Mouse (Mus musculus) midbrain, embryonic 11.5 days (tissue): ENCODE results near the gene Rbks. TPM values are rescaled to one million over a fixed set of nuclear protein-coding genes. Genes with fewer than 3 reads are reported as not detected.

Experiments
- ATAC-seq: fragments of 200-750 bp; cut with Nextera tagmentation; 2 replicates; pipeline ENCODE4 v1.8.0; 2017; ENCODE audit warnings: moderate TSS enrichment, moderate library complexity; ENCODE audit not compliant: low FRiP score
- DNase-seq: peaks from one replicate; pipeline ENCODE4 v3.0.0; 2015; ENCODE audit warnings: low spot score; ENCODE audit errors: missing footprints
- H3K27ac ChIP-seq: fragments of 300-500 bp; sonication (generic); 2 replicates; pipeline ENCODE4 v1.5.1; 2014; ENCODE audit warnings: low read depth, low read length
- H3K27me3 ChIP-seq: fragments of 300-500 bp; sonication (generic); 2 replicates; pipeline ENCODE4 v1.6.1; 2014; ENCODE audit warnings: mild to moderate bottlenecking, low read length, moderate library complexity, mixed read lengths; ENCODE audit not compliant: control insufficient read depth, insufficient read depth
- H3K36me3 ChIP-seq: fragments of 300-500 bp; sonication (generic); 2 replicates; pipeline ENCODE4 v1.6.1; 2014; ENCODE audit warnings: mild to moderate bottlenecking, low read length, moderate library complexity, mixed read lengths; ENCODE audit not compliant: control insufficient read depth, insufficient read depth
- H3K4me1 ChIP-seq: fragments of 300-500 bp; sonication (generic); 2 replicates; pipeline ENCODE4 v1.6.1; 2014; ENCODE audit warnings: low read length; ENCODE audit not compliant: control insufficient read depth, insufficient read depth
- H3K4me2 ChIP-seq: fragments of 300-500 bp; sonication (generic); 2 replicates; pipeline ENCODE4 v1.6.1; 2014; ENCODE audit warnings: mild to moderate bottlenecking, moderate library complexity
- H3K4me3 ChIP-seq: fragments of 300-500 bp; sonication (generic); 2 replicates; pipeline ENCODE4 v1.5.1; 2014; ENCODE audit warnings: low read depth, low read length
- H3K9ac ChIP-seq: fragments of 300-500 bp; sonication (generic); 2 replicates; pipeline ENCODE4 v1.6.1; 2014; ENCODE audit warnings: low read length
- H3K9me3 ChIP-seq: fragments of 300-500 bp; sonication (generic); 2 replicates; pipeline ENCODE4 v1.6.1; 2016; ENCODE audit warnings: low read length; ENCODE audit not compliant: control insufficient read depth
- WGBS: fragments of 180-500 bp; shearing (Covaris S2); extraction: QIAGEN DNeasy Blood & Tissue Kit; methylation state at CpG from one replicate; pipeline ENCODE4 v1.1.7; 2014; 5-methylcytosine and 5-hydroxymethylcytosine counted together
- polyA plus RNA-seq: library from polyadenylated mRNA; unstranded; fragments of >200 nt; fragmentation: Nextera tagmentation; extraction: Ambion mirVana; gene quantifications from 2 replicates; pipeline ENCODE4 v1.2.1, GENCODE M21; 2014

The Rbks gene
- polyA plus RNA-seq, 1 experiment from 2014 or later: 2.8 TPM

- Histone ChIP-seq H3K9me3 (no peaks in the 10 kb centered on the region), H3K27ac (no peak overlapping the region), H3K4me3 (no peak overlapping the region), H3K4me2 (no peak overlapping the region), H3K9ac (no peak overlapping the region), H3K27me3 (no peaks in the 10 kb centered on the region), H3K4me1 (no peaks in the 10 kb centered on the region), H3K36me3 (no peaks in the 10 kb centered on the region)
- no peak for DNase-seq
- ATAC-seq: no peak
- WGBS: 38% methylated on average over 1 of the region's 1 CpGs
Measured at GRCm38 (mm10) chr5:31666176-31666575, 31.3 kb downstream of the Rbks start.

DNA sequence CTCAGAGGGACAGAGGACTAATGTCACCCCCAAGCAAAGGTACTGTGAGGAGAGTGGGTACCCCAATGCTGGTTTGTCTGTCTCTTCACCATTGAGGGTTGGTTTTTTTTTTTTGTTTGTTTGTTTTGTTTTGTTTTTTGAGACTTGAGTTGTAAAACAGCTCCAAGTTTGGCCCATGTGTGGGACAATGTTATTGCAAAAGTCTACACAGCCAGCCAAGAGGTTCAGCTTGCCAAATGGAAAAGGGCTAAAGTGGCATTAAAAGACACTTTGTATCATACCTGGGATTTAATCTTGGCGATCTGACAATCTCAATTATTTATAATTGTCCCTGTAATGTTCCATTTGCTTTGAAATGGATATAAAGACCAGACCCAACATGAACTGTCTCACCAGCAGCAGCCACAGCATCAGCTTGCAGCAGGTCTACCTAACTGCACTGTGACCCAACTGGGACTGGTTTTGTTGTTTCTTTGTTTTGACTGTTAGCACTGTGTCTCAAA lies 41.7 kb downstream of the Rbks start:
- no peak overlapping the region for H3K9ac ChIP-seq
- ATAC-seq (no peak), DNase-seq (no peak)
- H3K36me3 ChIP-seq: no peaks in the 10 kb centered on the region
- no peaks in the 10 kb centered on the region for H3K4me1 ChIP-seq
- WGBS: 83% methylated on average over 1 of the region's 1 CpGs
- no peaks in the 10 kb centered on the region for H3K9me3 ChIP-seq
- no peaks in the 10 kb centered on the region for H3K27me3 ChIP-seq
- H3K27ac ChIP-seq: no peak overlapping the region
- no peak overlapping the region for H3K4me3 ChIP-seq
- no peak overlapping the region for H3K4me2 ChIP-seq

- H3K36me3 ChIP-seq: no peaks in the 10 kb centered on the region
- no peak overlapping the region for H3K27ac ChIP-seq
- H3K27me3 ChIP-seq: no peaks in the 10 kb centered on the region
- DNase-seq (no peak), ATAC-seq (no peak)
- H3K4me1 ChIP-seq: no peaks in the 10 kb centered on the region
- no peak overlapping the region for H3K4me3 ChIP-seq
- H3K9ac ChIP-seq: no peak overlapping the region
- H3K9me3 ChIP-seq: no peaks in the 10 kb centered on the region
- 93% methylated on average over 2 of the region's 2 CpGs for WGBS
- no peak overlapping the region for H3K4me2 ChIP-seq
Measured at GRCm38 (mm10) chr5:31650518-31651288, 46.7 kb downstream of the Rbks start.

DNA sequence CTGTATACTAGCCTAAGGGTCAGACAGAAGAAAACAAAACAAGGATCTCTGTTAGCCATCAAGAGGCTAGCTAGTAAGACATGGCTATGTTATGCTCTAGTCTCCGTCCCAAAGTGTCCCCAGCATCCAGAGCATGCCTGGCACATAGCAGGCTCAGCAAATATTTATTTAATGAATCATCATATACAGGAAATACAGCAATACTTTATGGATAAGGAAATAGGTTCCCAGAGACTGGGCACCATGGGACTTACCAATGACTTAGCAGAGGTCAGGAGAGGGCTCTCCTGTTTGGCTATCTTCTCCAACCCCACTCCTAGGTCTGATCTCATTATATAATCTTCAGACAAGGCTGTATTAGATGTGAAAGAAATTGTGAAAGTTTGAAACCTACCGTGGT lies 50.1 kb downstream of the Rbks start:
- no peaks in the 10 kb centered on the region for H3K27me3 ChIP-seq
- DNase-seq (no peak), ATAC-seq (no peak)
- H3K4me2 ChIP-seq: no peak overlapping the region
- H3K9ac ChIP-seq: no peak overlapping the region
- no peaks in the 10 kb centered on the region for H3K36me3 ChIP-seq
- H3K4me1 ChIP-seq: no peaks in the 10 kb centered on the region
- no peak overlapping the region for H3K4me3 ChIP-seq
- 83% methylated on average over 2 of the region's 2 CpGs for WGBS
- H3K27ac ChIP-seq: no peak overlapping the region
- no peaks in the 10 kb centered on the region for H3K9me3 ChIP-seq

- Histone ChIP-seq H3K27ac (no peak overlapping the region), H3K27me3 (no peaks in the 10 kb centered on the region), H3K4me2 (no peak overlapping the region), H3K36me3 (no peaks in the 10 kb centered on the region), H3K4me3 (no peak overlapping the region), H3K9ac (no peak overlapping the region), H3K9me3 (no peaks in the 10 kb centered on the region), H3K4me1 (no peaks in the 10 kb centered on the region)
- 83% methylated on average over 6 of the region's 6 CpGs for WGBS
- DNase-seq: no peak
- ATAC-seq: no peak
Measured at GRCm38 (mm10) chr5:31646574-31646973, 50.9 kb downstream of the Rbks start.

DNA sequence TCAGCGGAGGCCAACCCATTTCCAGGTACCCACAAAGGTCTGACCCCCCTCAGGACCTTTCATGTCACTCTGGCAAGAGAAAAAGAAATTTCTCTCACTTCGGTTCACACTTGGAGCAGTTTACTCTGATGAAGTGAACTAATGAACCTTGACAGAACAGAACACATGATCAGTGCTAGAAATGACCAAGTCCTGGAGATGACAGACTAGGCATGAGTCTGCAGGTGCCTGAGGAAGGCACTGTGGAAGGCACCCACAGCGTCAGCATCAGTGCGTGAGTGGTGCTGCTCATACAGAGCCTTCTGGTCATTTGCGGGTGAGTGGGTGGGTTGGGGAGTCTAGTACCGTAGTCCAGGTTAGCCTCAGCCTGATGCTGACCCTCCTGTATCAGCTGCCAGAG lies 51.6 kb downstream of the Rbks start:
- ATAC-seq: no peak
- Histone ChIP-seq H3K9ac (no peak overlapping the region), H3K9me3 (no peaks in the 10 kb centered on the region), H3K36me3 (no peaks in the 10 kb centered on the region), H3K4me3 (no peak overlapping the region), H3K27ac (no peak overlapping the region), H3K4me1 (no peaks in the 10 kb centered on the region), H3K27me3 (no peaks in the 10 kb centered on the region), H3K4me2 (no peak overlapping the region)
- WGBS: 87% methylated on average over 6 of the region's 6 CpGs
- no peak for DNase-seq

DNA sequence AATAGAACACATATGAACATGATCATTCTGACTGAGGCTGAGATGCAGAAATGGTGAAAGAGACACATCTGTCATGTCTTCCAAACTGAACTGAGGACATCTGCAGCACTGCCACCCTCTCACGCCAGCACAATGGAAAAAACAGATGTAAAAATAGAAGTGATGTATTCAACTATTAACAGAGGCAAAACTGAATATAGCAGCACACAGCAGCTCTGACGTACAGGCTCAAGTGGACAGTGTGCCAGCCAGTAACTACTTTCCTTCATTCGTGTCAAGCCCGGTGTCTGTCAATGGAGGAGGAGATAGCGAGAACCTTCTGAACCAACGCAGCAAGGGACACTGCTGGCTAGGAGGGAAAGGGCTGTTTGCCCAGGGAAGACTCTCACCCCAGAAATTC lies 52.6 kb downstream of the Rbks start:
- ATAC-seq (no peak), DNase-seq (no peak)
- H3K4me3 ChIP-seq: no peak overlapping the region
- no peak overlapping the region for H3K27ac ChIP-seq
- H3K9me3 ChIP-seq: no peaks in the 10 kb centered on the region
- WGBS: 93% methylated on average over 6 of the region's 6 CpGs
- no peaks in the 10 kb centered on the region for H3K4me1 ChIP-seq
- H3K4me2 ChIP-seq: no peak overlapping the region
- H3K9ac ChIP-seq: no peak overlapping the region
- no peaks in the 10 kb centered on the region for H3K36me3 ChIP-seq
- no peaks in the 10 kb centered on the region for H3K27me3 ChIP-seq

GRCm38 (mm10) chr5:31644272-31644671 lies 53.2 kb downstream of the Rbks start:
- DNase-seq (no peak), ATAC-seq (no peak)
- H3K4me2 ChIP-seq: no peak overlapping the region
- no peaks in the 10 kb centered on the region for H3K9me3 ChIP-seq
- no peak overlapping the region for H3K4me3 ChIP-seq
- H3K27me3 ChIP-seq: no peaks in the 10 kb centered on the region
- 87% methylated on average over 4 of the region's 4 CpGs for WGBS
- no peak overlapping the region for H3K9ac ChIP-seq
- H3K36me3 ChIP-seq: no peaks in the 10 kb centered on the region
- no peak overlapping the region for H3K27ac ChIP-seq
- no peaks in the 10 kb centered on the region for H3K4me1 ChIP-seq

DNA sequence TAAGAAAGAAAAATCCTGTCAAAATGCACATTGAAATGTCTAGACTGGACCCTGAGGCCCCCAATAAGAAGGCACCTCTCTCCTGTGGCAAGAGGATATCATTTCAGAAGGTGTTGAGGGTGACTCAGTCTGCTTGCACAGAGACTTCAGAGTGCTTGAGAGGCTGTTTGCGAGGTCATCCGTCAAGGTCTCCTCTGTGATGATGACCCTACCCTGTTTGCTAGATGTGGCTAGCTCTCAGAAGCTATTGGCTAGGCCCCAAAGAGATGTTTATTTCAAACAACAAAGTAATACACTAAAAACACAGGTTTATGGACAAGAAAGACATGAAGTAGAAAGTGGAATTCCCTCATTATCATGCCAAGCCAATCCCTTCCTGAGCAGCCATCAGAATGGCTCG lies 55.1 kb downstream of the Rbks start:
- 89% methylated on average over 3 of the region's 3 CpGs for WGBS
- ATAC-seq (no peak), DNase-seq (no peak)
- Histone ChIP-seq H3K9ac (no peak overlapping the region), H3K4me3 (no peak overlapping the region), H3K4me2 (no peak overlapping the region), H3K27me3 (no peaks in the 10 kb centered on the region), H3K36me3 (no peaks in the 10 kb centered on the region), H3K27ac (no peak overlapping the region), H3K4me1 (no peaks in the 10 kb centered on the region), H3K9me3 (no peaks in the 10 kb centered on the region)
